Mouse (Mus musculus) thymus, adult 2 months (tissue): ENCODE data around the gene Slc22a1.

ENCODE experiments used
- CTCF ChIP-seq: fragments of 200-500 bp; IDR thresholded peaks from 2 replicates; pipeline ENCODE4 v1.5.1; 2012; ENCODE audit warnings: mild to moderate bottlenecking, control low read depth, low read length, moderate library complexity, borderline replicate concordance; ENCODE audit not compliant: control insufficient read depth, poor library complexity, insufficient read depth; ENCODE audit errors: extremely low read depth
- POLR2A ChIP-seq: fragments of 200-500 bp; IDR thresholded peaks from 2 replicates; pipeline ENCODE4 v1.6.1; 2012; ENCODE audit warnings: mild to moderate bottlenecking, low read length, control low read depth, moderate library complexity; ENCODE audit not compliant: control insufficient read depth, poor library complexity, insufficient read depth; ENCODE audit errors: extremely low read depth

DNA sequence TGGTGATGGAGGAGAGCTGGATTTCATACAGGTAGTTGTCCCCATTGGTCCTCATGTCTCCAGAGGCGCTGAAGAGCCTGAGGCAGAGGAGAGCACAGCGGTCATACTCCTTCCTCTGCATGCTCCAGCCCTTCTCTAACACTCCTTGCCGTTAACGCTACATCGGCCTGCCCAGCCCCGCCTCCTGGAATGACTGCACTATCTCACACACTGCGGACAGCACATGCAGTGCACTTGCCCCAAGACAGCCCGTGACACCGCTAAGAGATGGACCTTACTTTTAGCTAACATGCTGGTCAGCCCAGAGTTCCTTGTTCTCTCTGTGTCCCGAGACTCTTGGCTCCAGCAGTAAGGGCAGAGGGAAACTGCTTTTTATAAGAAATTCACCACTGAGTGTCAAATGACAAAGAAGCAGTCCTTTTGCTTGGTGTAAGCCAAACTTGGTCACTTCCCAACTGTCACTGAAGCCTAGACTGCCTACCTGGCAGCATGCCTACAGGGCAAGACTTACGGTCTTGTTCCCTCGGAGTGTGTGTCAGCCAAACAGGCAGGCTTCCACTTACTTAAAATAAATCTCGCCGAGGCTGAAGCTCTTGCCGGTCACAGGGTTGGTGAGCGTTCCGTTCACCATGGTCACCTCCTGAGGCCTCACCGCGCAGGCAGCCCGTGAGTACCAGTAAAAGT lies 12.9 kb upstream of the Slc22a1 start:
- TF ChIP-seq POLR2A: no peak
- no peak for TF ChIP-seq CTCF
